ENCODE assay signal across 7 mouse cellular contexts in the genomic region with DNA sequence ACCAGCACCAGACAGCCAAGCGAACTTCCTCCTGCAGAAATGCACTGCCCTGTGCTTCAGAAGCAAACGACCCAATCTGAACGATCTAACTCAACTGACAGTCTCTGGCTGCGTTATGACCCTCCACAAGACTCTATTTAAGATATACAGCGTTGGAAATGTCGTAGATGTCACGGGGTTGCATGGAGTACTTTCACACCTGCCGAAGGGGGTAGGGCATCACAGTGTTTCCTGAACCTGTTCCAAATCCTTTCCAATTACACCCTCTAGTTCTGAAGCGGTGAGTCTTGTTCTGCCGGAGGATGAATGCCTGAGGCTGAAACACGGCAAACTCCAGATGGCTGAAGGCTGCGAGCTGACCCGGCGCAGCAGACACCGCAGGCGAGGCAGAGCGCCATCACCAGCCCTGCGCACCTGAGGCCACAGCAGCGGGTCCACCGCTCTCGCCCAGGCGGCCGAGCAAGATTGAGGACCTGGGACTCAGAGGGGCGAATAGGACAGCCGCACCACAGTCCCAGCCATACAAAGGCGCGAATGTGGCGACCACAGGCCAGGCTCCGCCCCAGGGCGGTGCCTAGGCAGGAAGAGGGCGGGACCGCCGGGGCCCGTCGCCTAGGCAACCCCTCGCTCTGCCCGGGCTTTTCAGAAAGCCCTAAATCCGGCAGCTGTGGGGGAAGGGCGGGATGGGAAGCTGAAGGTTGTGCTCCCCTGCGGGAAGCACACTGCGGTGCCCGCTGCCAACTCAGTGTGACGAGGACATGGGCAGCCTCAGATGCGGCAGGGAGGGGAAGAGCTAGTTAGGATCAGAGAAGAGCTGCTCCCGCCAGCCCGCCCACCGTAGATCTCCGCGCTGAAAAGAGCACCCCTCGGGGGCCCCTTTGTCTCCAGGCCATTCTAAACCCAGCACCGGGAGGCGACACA. TPM values are rescaled to one million over a fixed set of nuclear protein-coding genes. Genes with fewer than 3 reads are reported as not detected.
A peak's percentile ranks its signal among the peaks of the same experiment; 100 is the strongest.
DNase-seq lines count a peak whose midpoint lies in the region; ATAC-seq and TF ChIP-seq lines count a peak whose summit lies in the region.

Ing1 (plus strand) TSS at position 773 of the 921 bp plus-strand sequence.

- no peaks in the 10 kb centered on the region for H3K36me3 ChIP-seq in intestine, postnatal 0 days (ENCODE audit: control insufficient read depth, insufficient read depth)
- no peaks in the 10 kb centered on the region for H3K36me3 ChIP-seq in midbrain, embryonic 12.5 days
- no peaks in the 10 kb centered on the region for H3K36me3 ChIP-seq in small intestine, adult 2 months (ENCODE audit: control insufficient read depth, insufficient read depth, low read length)

- peak; percentile 56 for ATAC-seq in intestine, postnatal 0 days
- ATAC-seq in midbrain, embryonic 12.5 days (ENCODE audit: low FRiP score, low read depth): peak; percentile 83

- peak within 1 kb of the TSS; percentile 96 for H3K27ac ChIP-seq in intestine, postnatal 0 days (ENCODE audit: low read depth, low read length)
- peak within 1 kb of the TSS; percentile 100 for H3K27ac ChIP-seq in midbrain, embryonic 12.5 days (replicated peaks)
- H3K27ac ChIP-seq in small intestine, adult 2 months (ENCODE audit: insufficient read depth, low read depth, low read length): peak within 1 kb of the TSS; percentile 90

- no peaks in the 10 kb centered on the region for H3K27me3 ChIP-seq in intestine, postnatal 0 days (replicated peaks; ENCODE audit: control insufficient read depth, insufficient read depth, low read length)
- no peaks in the 10 kb centered on the region for H3K27me3 ChIP-seq in midbrain, embryonic 12.5 days
- no peaks in the 10 kb centered on the region for H3K27me3 ChIP-seq in small intestine, adult 2 months (ENCODE audit: control insufficient read depth, insufficient read depth, low read length)

- TF ChIP-seq CTCF in intestine, postnatal 0 days (IDR thresholded peaks at IDR 0.05; ENCODE audit: low read depth): no peak
- no peak for TF ChIP-seq CTCF in small intestine, adult 2 months (IDR thresholded peaks at IDR 0.05; ENCODE audit: extremely low read depth, insufficient read length, insufficient replicate concordance, low read depth, low read length)

- H3K9ac ChIP-seq in intestine, postnatal 0 days (ENCODE audit: low read depth, low read length): peak within 1 kb of the TSS; percentile 85
- H3K9ac ChIP-seq in midbrain, embryonic 12.5 days (replicated peaks): peak within 1 kb of the TSS; percentile 98

- peak; percentile 91 for DNase-seq in adrenal gland, adult 8-10 months
- DNase-seq in embryo, embryonic 9.5 days (ENCODE audit: extremely low spot score): peak; percentile 98
- no peak for DNase-seq in gonadal fat pad, adult 2 months (ENCODE audit: low read depth)
- DNase-seq in left cerebral cortex, postnatal 4 days: peak; percentile 99

- H3K4me3 ChIP-seq in intestine, postnatal 0 days (ENCODE audit: low read depth, low read length): peak within 1 kb of the TSS; percentile 68
- peak within 1 kb of the TSS; percentile 77 for H3K4me3 ChIP-seq in midbrain, embryonic 12.5 days
- H3K4me3 ChIP-seq in small intestine, adult 2 months (ENCODE audit: low read depth, low read length): peak within 1 kb of the TSS; percentile 78

- peaks cover 6% of the 10 kb centered on the region; the same call in 1 of the 2 replicates for H3K4me1 ChIP-seq in intestine, postnatal 0 days (replicated peaks; ENCODE audit: control insufficient read depth, insufficient read depth, low read length)
- H3K4me1 ChIP-seq in midbrain, embryonic 12.5 days: peaks cover 32% of the 10 kb centered on the region
- H3K4me1 ChIP-seq in small intestine, adult 2 months (ENCODE audit: control insufficient read depth, insufficient read depth, insufficient read length, low read length): peaks cover 6% of the 10 kb centered on the region; the same call in 1 of the 2 replicates

- intact Hi-C loops in left cerebral cortex, postnatal 4 days (cut with DNase I): loop anchor here (10.0 kb wide), 1 partner anchor 150 kb away; the partner anchor contains the start of gene 1700016D06Rik

- H3K9me3 ChIP-seq in intestine, postnatal 0 days (ENCODE audit: control insufficient read depth): no peaks in the 10 kb centered on the region
- H3K9me3 ChIP-seq in midbrain, embryonic 12.5 days: no peaks in the 10 kb centered on the region

- TF ChIP-seq POLR2A in small intestine, adult 2 months (IDR thresholded peaks at IDR 0.05; ENCODE audit: low read depth, low read length): peak; percentile 79

- under 1% methylated on average over 52 of the region's 52 CpGs for WGBS in intestine, postnatal 0 days
- 1% methylated on average over 51 of the region's 52 CpGs for WGBS in midbrain, embryonic 12.5 days
- WGBS in small intestine, adult 2 months: under 1% methylated on average over 52 of the region's 52 CpGs

- H3K4me2 ChIP-seq in intestine, postnatal 0 days (replicated peaks; ENCODE audit: low read depth): peak within 1 kb of the TSS; percentile 97
- H3K4me2 ChIP-seq in midbrain, embryonic 12.5 days (replicated peaks): peak within 1 kb of the TSS; percentile 75

RNA-seq across cellular contexts. Expression of gene Ing1, which starts in this region (rescaled TPM):
- total RNA-seq in adrenal gland, adult 8-10 months (2022): 10 to 100 TPM; 34.0 to 42.5 (median 36.9) TPM
- 16.2 and 21.7 TPM in 2 replicates for polyA plus RNA-seq in gonadal fat pad, adult 2 months (2012; rRNA removed)
- polyA plus RNA-seq in intestine, postnatal 0 days (2015; fragmentation: Nextera tagmentation; extraction: Ambion mirVana): 19.5 and 20.2 TPM in 2 replicates
- 10 to 100 TPM; 61.3 to 65.7 TPM for total RNA-seq in left cerebral cortex, postnatal 4 days (2021)
- polyA plus RNA-seq in midbrain, embryonic 12.5 days (2016; fragmentation: Nextera tagmentation; extraction: Ambion mirVana): 45.2 and 49.3 TPM in 2 replicates
- 4.0 and 13.2 TPM in 2 replicates for polyA plus RNA-seq in small intestine, adult 2 months (2012; rRNA removed)
